Mouse (Mus musculus) stomach, postnatal 0 days (tissue): ENCODE results near the gene Chrm3. TPM values are rescaled to one million over a fixed set of nuclear protein-coding genes. Genes with fewer than 3 reads are reported as not detected.

Experiments
- ATAC-seq: fragments of 200-750 bp; cut with Nextera tagmentation; 2 replicates; pipeline ENCODE4 v1.8.0; 2017; ENCODE audit not compliant: low FRiP score, low TSS enrichment
- DNase-seq: peaks from one replicate; pipeline ENCODE4 v3.0.0-alpha.2; 2016; ENCODE audit warnings: low spot score
- H3K27ac ChIP-seq: fragments of 300-500 bp; sonication (generic); replicated peaks from 2 replicates; pipeline ENCODE4 v1.5.1; 2014; ENCODE audit warnings: mild to moderate bottlenecking, control low read depth
- H3K27me3 ChIP-seq: fragments of 300-500 bp; sonication (generic); 2 replicates; pipeline ENCODE4 v1.6.1; 2014; ENCODE audit warnings: low read length; ENCODE audit not compliant: control insufficient read depth, insufficient read depth
- H3K36me3 ChIP-seq: fragments of 300-500 bp; sonication (generic); 2 replicates; pipeline ENCODE4 v1.6.1; 2014; ENCODE audit warnings: low read length, mixed read lengths; ENCODE audit not compliant: control insufficient read depth, insufficient read depth
- H3K4me1 ChIP-seq: fragments of 300-500 bp; sonication (generic); replicated peaks from 2 replicates; pipeline ENCODE4 v1.6.1; 2014; ENCODE audit warnings: antibody characterized with exemption; ENCODE audit not compliant: control insufficient read depth, insufficient read depth
- H3K4me2 ChIP-seq: fragments of 300-500 bp; sonication (generic); replicated peaks from 2 replicates; pipeline ENCODE4 v1.6.1; 2014; ENCODE audit warnings: low read depth, mild to moderate bottlenecking, control low read depth, moderate library complexity
- H3K4me3 ChIP-seq: fragments of 300-500 bp; sonication (generic); 2 replicates; pipeline ENCODE4 v1.5.1; 2014; ENCODE audit warnings: low read depth, low read length, control low read depth
- H3K9ac ChIP-seq: fragments of 300-500 bp; sonication (generic); 2 replicates; pipeline ENCODE4 v1.6.1; 2014; ENCODE audit warnings: mild to moderate bottlenecking, low read length, control low read depth, mixed read lengths
- H3K9me3 ChIP-seq: fragments of 300-500 bp; sonication (generic); 2 replicates; pipeline ENCODE4 v1.6.1; 2016; ENCODE audit warnings: low read length; ENCODE audit not compliant: control insufficient read depth
- CTCF ChIP-seq: IDR thresholded peaks from 2 replicates; pipeline ENCODE4 v1.5.1; 2016; ENCODE audit warnings: antibody characterized with exemption, low read depth, mild to moderate bottlenecking, moderate library complexity
- EP300 ChIP-seq: optimal IDR thresholded peaks from 2 replicates; pipeline ENCODE3; 2016; ENCODE audit warnings: antibody characterized with exemption
- WGBS: fragments of 180-500 bp; shearing (Covaris S2); extraction: QIAGEN DNeasy Blood & Tissue Kit; methylation state at CpG from one replicate; pipeline ENCODE4 v1.1.7; 2014; 5-methylcytosine and 5-hydroxymethylcytosine counted together
- polyA plus RNA-seq: library from polyadenylated mRNA; unstranded; fragments of >200 nt; fragmentation: Nextera tagmentation; extraction: Ambion mirVana; gene quantifications from 2 replicates; pipeline ENCODE4 v1.2.1, GENCODE M21; 2015

Gene Chrm3
- polyA plus RNA-seq, 1 experiment from 2014 or later: 1.6 TPM

DNA sequence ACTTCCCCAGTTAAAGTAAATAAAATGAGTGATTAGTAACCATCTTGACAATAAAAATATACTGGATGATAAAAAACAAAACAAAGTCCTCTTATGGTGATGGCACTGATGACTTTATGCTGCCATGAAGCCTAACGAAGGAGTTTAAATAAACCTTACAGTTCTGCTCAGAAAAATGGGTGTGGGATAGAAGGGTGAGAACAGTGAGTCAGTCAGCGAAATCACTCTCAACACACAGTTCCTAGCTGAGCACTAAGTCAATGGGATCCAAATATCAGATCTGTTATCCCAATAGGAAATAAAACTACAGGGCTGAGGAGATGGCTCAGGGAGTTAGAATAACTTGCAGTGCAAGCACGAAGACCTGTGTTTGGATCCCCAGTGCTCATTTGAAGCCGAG lies 176.8 kb downstream of the Chrm3 start:
- H3K9me3 ChIP-seq: no peaks in the 10 kb centered on the region
- 83% methylated on average over 4 of the region's 4 CpGs for WGBS
- no peaks in the 10 kb centered on the region for H3K4me1 ChIP-seq
- TF ChIP-seq CTCF: no peak
- no peak for TF ChIP-seq EP300
- no peaks in the 10 kb centered on the region for H3K27me3 ChIP-seq
- no peak overlapping the region for H3K4me3 ChIP-seq
- DNase-seq (no peak), ATAC-seq (no peak)
- H3K36me3 ChIP-seq: no peaks in the 10 kb centered on the region
- H3K9ac ChIP-seq: no peak overlapping the region
- H3K27ac ChIP-seq: no peak overlapping the region
- H3K4me2 ChIP-seq: no peak overlapping the region

DNA sequence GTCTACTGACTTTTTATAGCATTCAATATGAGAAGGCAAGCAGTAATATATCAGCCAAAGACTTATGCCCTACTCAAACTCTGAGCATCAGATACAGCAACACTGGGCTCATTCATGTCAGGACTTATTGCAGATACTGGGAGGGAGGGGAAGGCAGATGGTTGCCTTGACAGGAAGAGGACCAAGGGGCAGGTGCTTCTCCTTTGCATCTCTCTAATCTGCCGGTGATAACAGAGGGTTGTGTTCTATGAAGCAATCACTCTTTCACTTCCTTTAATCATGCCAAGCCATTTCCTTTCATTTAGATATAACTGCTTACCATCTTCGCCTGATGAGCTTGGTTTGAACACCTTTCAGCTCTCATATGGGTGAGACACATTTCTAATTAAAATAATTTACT lies 177.9 kb downstream of the Chrm3 start:
- ATAC-seq (no peak), DNase-seq (no peak)
- H3K9ac ChIP-seq: no peak overlapping the region
- H3K27me3 ChIP-seq: no peaks in the 10 kb centered on the region
- no peak overlapping the region for H3K4me2 ChIP-seq
- no peak overlapping the region for H3K27ac ChIP-seq
- no peaks in the 10 kb centered on the region for H3K9me3 ChIP-seq
- 70% methylated on average over 2 of the region's 2 CpGs for WGBS
- H3K4me1 ChIP-seq: no peaks in the 10 kb centered on the region
- H3K4me3 ChIP-seq: no peak overlapping the region
- H3K36me3 ChIP-seq: no peaks in the 10 kb centered on the region
- TF ChIP-seq EP300 (no peak), CTCF (no peak)

DNA sequence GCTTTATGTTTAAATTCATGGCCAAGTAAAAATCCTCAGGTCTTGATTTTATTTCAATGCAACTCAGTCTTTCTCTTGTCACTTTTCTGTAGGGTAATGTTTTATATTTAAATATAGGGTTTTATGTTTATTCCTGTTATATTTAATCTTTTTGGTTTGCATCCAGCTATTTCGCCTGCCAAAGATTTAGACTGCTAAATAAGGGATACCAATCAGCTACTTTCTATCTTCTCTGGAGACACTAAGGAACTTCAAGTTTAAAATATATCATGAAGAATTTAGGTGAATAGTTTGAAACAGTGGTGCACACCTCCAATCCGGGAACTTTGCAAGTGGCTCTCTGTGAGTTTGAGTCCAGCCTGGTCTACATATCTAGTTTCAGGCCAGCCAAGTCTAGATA lies 190.1 kb downstream of the Chrm3 start:
- Histone ChIP-seq H3K27me3 (no peaks in the 10 kb centered on the region), H3K9me3 (no peaks in the 10 kb centered on the region), H3K4me3 (no peak overlapping the region), H3K4me1 (no peaks in the 10 kb centered on the region), H3K9ac (no peak overlapping the region), H3K36me3 (no peaks in the 10 kb centered on the region), H3K27ac (no peak overlapping the region), H3K4me2 (no peak overlapping the region)
- TF ChIP-seq CTCF (no peak), EP300 (no peak)
- no peak for ATAC-seq
- DNase-seq: no peak
- WGBS: 78% methylated on average over 2 of the region's 2 CpGs

DNA sequence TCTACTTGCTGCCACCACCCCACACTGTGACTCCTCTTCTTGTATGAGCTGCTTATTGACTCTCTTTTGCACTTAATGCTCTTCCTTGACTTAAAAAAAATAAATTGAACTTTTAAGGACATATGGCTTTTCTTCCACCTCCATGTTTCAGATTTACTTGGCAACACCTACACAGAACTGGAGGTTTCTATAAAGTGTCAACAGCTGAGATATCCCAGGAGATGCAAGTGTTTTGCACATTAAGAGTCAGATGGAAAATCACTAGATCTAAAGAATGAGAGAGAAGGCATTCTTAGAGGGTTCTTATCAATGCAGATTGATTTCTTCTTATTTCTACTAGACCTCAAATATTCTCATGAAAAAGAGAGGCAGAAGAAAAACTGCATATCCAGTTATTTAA lies 197.3 kb downstream of the Chrm3 start:
- Histone ChIP-seq H3K36me3 (no peaks in the 10 kb centered on the region), H3K9ac (no peak overlapping the region), H3K4me1 (no peaks in the 10 kb centered on the region), H3K27me3 (no peaks in the 10 kb centered on the region), H3K4me2 (no peak overlapping the region), H3K27ac (no peak overlapping the region), H3K4me3 (no peak overlapping the region), H3K9me3 (no peaks in the 10 kb centered on the region)
- TF ChIP-seq EP300 (no peak), CTCF (no peak)
- no peak for ATAC-seq
- no peak for DNase-seq

DNA sequence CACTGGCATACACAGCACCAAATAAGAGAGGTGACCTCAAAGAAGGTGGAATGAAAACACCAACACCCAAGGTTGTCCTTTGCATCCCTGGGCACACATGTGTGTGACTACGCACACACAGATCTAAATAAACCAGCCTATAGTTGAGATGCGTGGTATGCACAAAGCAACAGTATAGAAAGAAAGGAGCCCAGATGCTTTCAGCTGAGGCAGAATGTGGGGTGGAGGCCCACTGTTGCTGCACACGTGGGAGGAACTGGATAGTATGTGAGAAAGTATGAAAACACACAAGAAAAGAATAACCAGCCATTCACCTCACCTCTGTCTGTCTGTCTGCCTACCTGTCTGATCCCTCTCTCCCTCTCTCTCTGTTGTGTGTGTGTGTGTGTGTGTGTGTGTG lies 203.2 kb downstream of the Chrm3 start:
- no peak for TF ChIP-seq EP300
- DNase-seq: no peak
- Histone ChIP-seq H3K27me3 (no peaks in the 10 kb centered on the region), H3K4me1 (no peaks in the 10 kb centered on the region), H3K4me3 (no peak overlapping the region), H3K9ac (no peak overlapping the region), H3K4me2 (no peak overlapping the region), H3K9me3 (no peaks in the 10 kb centered on the region), H3K36me3 (no peaks in the 10 kb centered on the region), H3K27ac (no peak overlapping the region)
- ATAC-seq: no peak
- 74% methylated on average over 3 of the region's 3 CpGs for WGBS

DNA sequence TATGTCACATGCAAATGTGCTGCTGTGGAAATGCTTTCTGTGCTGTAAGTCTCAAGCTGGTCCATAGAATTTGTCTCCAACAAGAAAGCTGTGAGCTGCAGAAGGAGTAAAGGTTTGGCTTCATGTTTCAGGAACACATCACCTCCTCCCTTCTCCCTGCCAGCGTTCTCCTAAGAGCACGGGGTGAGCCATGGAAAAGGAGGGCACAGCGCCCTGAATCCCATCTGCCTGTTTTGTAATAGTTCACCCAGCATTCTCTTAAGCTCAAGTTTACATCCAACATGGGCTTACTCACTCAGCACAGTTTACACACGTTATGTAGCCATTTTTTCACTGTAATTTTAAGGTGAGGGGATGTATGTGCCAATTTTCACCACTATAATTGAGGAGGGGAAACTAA lies 220.1 kb downstream of the Chrm3 start:
- H3K4me3 ChIP-seq: no peak overlapping the region
- WGBS: 76% methylated on average over 4 of the region's 4 CpGs
- DNase-seq (no peak), ATAC-seq (no peak)
- H3K9me3 ChIP-seq: no peaks in the 10 kb centered on the region
- TF ChIP-seq EP300 (no peak), CTCF (no peak)
- no peak overlapping the region for H3K27ac ChIP-seq
- no peak overlapping the region for H3K4me2 ChIP-seq
- no peaks in the 10 kb centered on the region for H3K4me1 ChIP-seq
- H3K36me3 ChIP-seq: no peaks in the 10 kb centered on the region
- H3K9ac ChIP-seq: no peak overlapping the region
- no peaks in the 10 kb centered on the region for H3K27me3 ChIP-seq

DNA sequence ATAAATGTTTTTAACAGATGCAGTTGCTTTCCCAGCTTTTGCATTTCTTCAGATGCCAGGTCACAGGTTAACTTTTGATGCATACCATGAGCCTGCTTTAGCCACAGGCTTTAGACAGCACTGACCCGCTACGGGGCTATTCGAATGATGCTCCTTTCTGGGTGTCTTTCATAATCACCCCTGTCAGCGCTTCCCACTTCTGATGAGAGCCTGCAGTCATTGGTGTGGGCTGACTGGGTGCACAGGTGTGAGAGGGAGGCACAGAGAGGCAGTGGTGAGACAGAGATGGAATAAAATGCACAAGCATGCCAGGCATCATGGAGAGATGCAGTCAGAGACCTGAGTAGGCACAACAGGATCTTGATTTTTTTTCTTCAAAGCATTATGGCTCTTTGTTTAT lies 221.8 kb downstream of the Chrm3 start:
- 85% methylated on average over 4 of the region's 4 CpGs for WGBS
- ATAC-seq: no peak
- H3K36me3 ChIP-seq: no peaks in the 10 kb centered on the region

More for the DNA sequence above, 221.8 kb downstream of the Chrm3 start:
- no peaks in the 10 kb centered on the region for H3K27me3 ChIP-seq
- H3K9ac ChIP-seq: no peak overlapping the region
- DNase-seq: no peak
- no peaks in the 10 kb centered on the region for H3K9me3 ChIP-seq
- no peak overlapping the region for H3K4me3 ChIP-seq
- H3K4me1 ChIP-seq: no peaks in the 10 kb centered on the region
- TF ChIP-seq CTCF (no peak), EP300 (no peak)
- no peak overlapping the region for H3K4me2 ChIP-seq
- H3K27ac ChIP-seq: no peak overlapping the region
